Mouse (Mus musculus): Measurements from ENCODE around the gene Ifrd1.

DNA sequence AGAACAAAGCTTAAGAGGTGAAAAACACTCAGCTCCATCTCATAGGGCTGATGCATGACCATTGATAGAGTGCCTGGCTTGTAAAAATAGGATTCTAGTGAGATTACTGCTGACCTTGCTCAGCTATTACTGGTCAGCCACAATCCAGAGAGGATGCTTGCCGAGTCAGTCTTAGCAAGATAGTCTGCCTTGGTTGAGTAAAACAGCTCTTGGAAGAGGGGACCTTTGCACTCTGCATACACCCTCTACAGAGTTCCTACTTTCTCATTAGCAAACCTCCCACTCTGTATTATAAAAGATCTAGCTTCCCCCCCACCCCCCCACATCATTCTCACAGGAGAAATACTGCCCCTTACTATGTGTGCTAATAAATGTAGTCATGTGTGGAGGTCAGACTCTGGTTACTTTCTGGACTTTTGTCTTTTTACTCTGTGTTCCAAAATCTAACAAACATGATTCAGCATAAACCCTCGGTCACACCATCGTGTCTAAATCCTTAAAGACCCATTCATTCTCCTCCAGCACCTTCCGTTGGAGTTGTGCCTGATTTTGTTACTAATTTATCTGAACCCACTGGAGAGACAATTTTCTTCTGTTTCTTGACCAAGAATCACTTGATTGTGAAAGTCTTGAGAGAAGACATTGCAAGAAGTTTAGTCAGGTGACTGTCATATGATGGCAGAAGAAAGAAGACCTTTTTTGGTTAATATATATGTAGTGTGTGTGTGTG, 32.5 kb upstream of the Ifrd1 start:
- no peak for TF ChIP-seq POLR2A (IDR thresholded peaks at IDR 0.05; ENCODE audit: insufficient read depth, low read depth, low read length)
- TF ChIP-seq CTCF (IDR thresholded peaks at IDR 0.05) = no peak
- no peak for TF ChIP-seq EP300 (IDR thresholded peaks at IDR 0.05; ENCODE audit: insufficient read depth, low read depth, low read length)

Data from heart, adult 2 months (tissue).